Mouse (Mus musculus): ENCODE results near the gene Cyb561d1. TPM values are rescaled to one million over a fixed set of nuclear protein-coding genes. Genes with fewer than 3 reads are reported as not detected.
"Not testable (repeated sequence)": the region's sequence is repeated elsewhere in the genome, so short reads cannot be mapped to it uniquely, and the experiment has no call there.

The Cyb561d1 gene
- 2.7 and 3.8 TPM in 2 replicates for polyA plus RNA-seq (2015; fragmentation: Nextera tagmentation; extraction: Ambion mirVana)

- Histone ChIP-seq H3K36me3 (peaks cover 28% of the 10 kb centered on the region), H3K9ac (peak within 1 kb of the TSS; percentile 62), H3K4me2 (peak within 1 kb of the TSS; percentile 64), H3K4me1 (replicated peaks) (peaks cover 28% of the 10 kb centered on the region), H3K9me3 (replicated peaks) (no peaks in the 10 kb centered on the region), H3K27me3 (no peaks in the 10 kb centered on the region), H3K4me3 (peak within 1 kb of the TSS; percentile 70), H3K27ac (peak within 1 kb of the TSS; percentile 87)
- WGBS: 2% methylated on average over 44 of the region's 44 CpGs
- peak; percentile 90 for ATAC-seq (replicated peaks; ENCODE audit: insufficient number of reproducible peaks, insufficient read depth, low FRiP score, low read depth)
Measured at GRCm38 (mm10) chr3:108200329-108201323, at the start of gene Cyb561d1. Gene Cyb561d1, minus strand, starts transcription at chr3:108201212.

DNA sequence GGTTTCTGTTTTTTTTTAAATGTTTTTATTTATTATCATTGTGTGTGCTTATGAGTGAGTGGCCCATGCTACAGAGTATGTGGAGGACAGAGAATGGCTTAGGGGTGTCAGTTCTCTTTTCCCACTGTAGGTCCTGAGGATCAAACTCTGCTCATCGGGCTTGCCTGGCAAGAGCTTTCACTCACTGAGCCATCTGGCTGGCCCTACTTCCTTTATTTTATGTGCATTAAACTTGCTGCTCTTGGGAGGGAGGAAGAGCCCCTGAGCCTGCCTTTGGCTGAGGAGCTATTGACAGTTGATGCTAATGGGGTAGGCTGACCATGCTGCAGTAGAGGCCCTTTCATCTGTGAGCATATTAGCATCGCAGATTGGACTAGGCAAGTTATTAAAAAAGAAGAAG is 45.8 kb upstream of the Cyb561d1 start:
- no peaks in the 10 kb centered on the region for H3K36me3 ChIP-seq
- no peak overlapping the region for H3K27ac ChIP-seq
- H3K9ac ChIP-seq: no peak overlapping the region
- no peaks in the 10 kb centered on the region for H3K9me3 ChIP-seq (replicated peaks)
- H3K4me3 ChIP-seq: no peak overlapping the region
- no peak for ATAC-seq (replicated peaks; ENCODE audit: insufficient number of reproducible peaks, insufficient read depth, low FRiP score, low read depth)
- no peak overlapping the region for H3K4me2 ChIP-seq
- no peaks in the 10 kb centered on the region for H3K27me3 ChIP-seq
- no peaks in the 10 kb centered on the region for H3K4me1 ChIP-seq (replicated peaks)
- WGBS: 78% methylated on average over 2 of the region's 2 CpGs

- H3K36me3 ChIP-seq: no peaks in the 10 kb centered on the region
- WGBS: 84% methylated on average over 3 of the region's 3 CpGs
- H3K9me3 ChIP-seq (replicated peaks): no peaks in the 10 kb centered on the region
- H3K27me3 ChIP-seq: no peaks in the 10 kb centered on the region
- H3K9ac ChIP-seq: no peak overlapping the region
- no peak overlapping the region for H3K4me2 ChIP-seq
- no peak overlapping the region for H3K27ac ChIP-seq
- no peak overlapping the region for H3K4me3 ChIP-seq
- ATAC-seq (replicated peaks; ENCODE audit: insufficient number of reproducible peaks, insufficient read depth, low FRiP score, low read depth): no peak
- no peaks in the 10 kb centered on the region for H3K4me1 ChIP-seq (replicated peaks)
Measured at GRCm38 (mm10) chr3:108241243-108241839, 40.3 kb upstream of the Cyb561d1 start.

- H3K27me3 ChIP-seq; ATAC-seq (replicated peaks; ENCODE audit: insufficient number of reproducible peaks, insufficient read depth, low FRiP score, low read depth); H3K4me2 ChIP-seq; H3K9ac ChIP-seq; H3K27ac ChIP-seq; H3K4me3 ChIP-seq; H3K9me3 ChIP-seq (replicated peaks); H3K4me1 ChIP-seq (replicated peaks); H3K36me3 ChIP-seq: not testable (repeated sequence)
- 83% methylated on average over 4 of the region's 4 CpGs for WGBS
Measured at GRCm38 (mm10) chr3:108237474-108238102, 36.6 kb upstream of the Cyb561d1 start.

DNA sequence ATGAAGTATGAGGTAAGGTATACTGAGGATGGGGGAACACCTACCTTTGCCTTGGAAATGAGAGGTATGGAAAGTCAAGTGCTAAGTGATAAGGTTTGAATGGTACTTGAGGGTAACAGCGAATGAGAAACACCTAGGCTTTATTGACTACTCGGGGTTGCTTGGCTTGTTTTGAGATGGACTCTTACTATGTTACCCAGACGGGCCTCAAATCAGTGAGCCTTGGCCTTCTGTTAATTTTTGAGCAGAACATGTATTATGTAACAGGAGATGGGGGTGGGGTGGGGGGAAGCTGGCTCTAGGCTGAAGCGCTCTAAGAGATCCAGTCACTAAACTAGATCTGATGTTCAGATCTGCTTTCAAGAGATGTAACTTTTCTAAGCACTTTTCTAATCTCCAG is 30.6 kb upstream of the Cyb561d1 start:
- ATAC-seq (replicated peaks; ENCODE audit: insufficient number of reproducible peaks, insufficient read depth, low FRiP score, low read depth): no peak
- no peak overlapping the region for H3K9ac ChIP-seq
- no peaks in the 10 kb centered on the region for H3K9me3 ChIP-seq (replicated peaks)
- H3K4me2 ChIP-seq: no peak overlapping the region
- no peak overlapping the region for H3K27ac ChIP-seq
- no peak overlapping the region for H3K4me3 ChIP-seq
- WGBS: 74% methylated on average over 4 of the region's 4 CpGs
- H3K36me3 ChIP-seq: no peaks in the 10 kb centered on the region
- H3K4me1 ChIP-seq (replicated peaks): peaks cover 9% of the 10 kb centered on the region
- H3K27me3 ChIP-seq: peaks cover 16% of the 10 kb centered on the region

DNA sequence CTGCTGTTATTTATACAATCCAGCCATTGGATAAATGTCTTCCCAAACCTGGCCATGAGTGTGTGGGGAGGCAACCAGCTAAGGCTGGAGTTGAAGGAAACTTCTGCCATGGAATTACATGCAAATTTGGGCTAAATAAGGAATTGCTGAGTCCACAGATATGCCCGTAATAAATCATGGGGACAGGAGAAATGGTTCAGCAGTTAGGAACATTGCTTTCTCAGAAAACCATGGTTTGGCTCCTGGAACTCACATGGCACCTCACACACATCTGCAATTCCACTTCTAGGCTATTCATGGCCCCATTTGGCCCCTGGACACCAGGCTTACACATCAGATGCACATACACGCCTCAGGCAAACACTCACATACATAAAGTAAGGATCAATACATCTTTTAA is 26.5 kb upstream of the Cyb561d1 start:
- H3K36me3 ChIP-seq: no peaks in the 10 kb centered on the region
- peaks cover 49% of the 10 kb centered on the region for H3K27me3 ChIP-seq
- H3K4me3 ChIP-seq: no peak overlapping the region
- H3K4me1 ChIP-seq (replicated peaks): peaks cover 19% of the 10 kb centered on the region
- peak overlapping the region; percentile 90 for H3K4me2 ChIP-seq
- no peak overlapping the region for H3K9ac ChIP-seq
- 74% methylated on average over 2 of the region's 2 CpGs for WGBS
- ATAC-seq (replicated peaks; ENCODE audit: insufficient number of reproducible peaks, insufficient read depth, low FRiP score, low read depth): no peak
- no peak overlapping the region for H3K27ac ChIP-seq
- no peaks in the 10 kb centered on the region for H3K9me3 ChIP-seq (replicated peaks)

- Histone ChIP-seq H3K4me3 (peak within 1 kb of the TSS; percentile 54), H3K36me3 (no peaks in the 10 kb centered on the region), H3K27me3 (peaks cover 54% of the 10 kb centered on the region), H3K9me3 (replicated peaks) (no peaks in the 10 kb centered on the region), H3K4me1 (replicated peaks) (peaks cover 12% of the 10 kb centered on the region), H3K9ac (peak within 1 kb of the TSS; percentile 57), H3K27ac (no peak within 1 kb of the TSS), H3K4me2 (peak within 1 kb of the TSS; percentile 90)
- WGBS: 6% methylated on average over 44 of the region's 44 CpGs
- peak; percentile 47; the same call in 1 of the 2 replicates for ATAC-seq (replicated peaks; ENCODE audit: insufficient number of reproducible peaks, insufficient read depth, low FRiP score, low read depth)
Measured at GRCm38 (mm10) chr3:108226558-108227350, 25.7 kb upstream of the Cyb561d1 start, which contains the start of gene Sypl2. Gene Sypl2, minus strand, starts transcription at chr3:108226648.

- WGBS: 2% methylated on average over 66 of the region's 67 CpGs
- peak overlapping the region; percentile 57 for H3K9ac ChIP-seq
- ATAC-seq (replicated peaks; ENCODE audit: insufficient number of reproducible peaks, insufficient read depth, low FRiP score, low read depth): 0 out of 2 replicates have a peak, but pooled peaks have one; percentile 27
- no peak overlapping the region for H3K27ac ChIP-seq
- peaks cover 12% of the 10 kb centered on the region for H3K4me1 ChIP-seq (replicated peaks)
- peak overlapping the region; percentile 54 for H3K4me3 ChIP-seq
- peaks cover 61% of the 10 kb centered on the region for H3K27me3 ChIP-seq
- H3K9me3 ChIP-seq (replicated peaks): no peaks in the 10 kb centered on the region
- peak overlapping the region; percentile 90 for H3K4me2 ChIP-seq
- H3K36me3 ChIP-seq: no peaks in the 10 kb centered on the region
Measured at GRCm38 (mm10) chr3:108225711-108226557, 24.9 kb upstream of the Cyb561d1 start.

GRCm38 (mm10) chr3:108220661-108221060 is 19.6 kb upstream of the Cyb561d1 start:
- H3K27ac ChIP-seq: no peak overlapping the region
- no peaks in the 10 kb centered on the region for H3K9me3 ChIP-seq (replicated peaks)
- no peaks in the 10 kb centered on the region for H3K36me3 ChIP-seq
- no peak overlapping the region for H3K4me3 ChIP-seq
- WGBS: 60% methylated on average over 3 of the region's 3 CpGs
- H3K9ac ChIP-seq: no peak overlapping the region
- peaks cover 65% of the 10 kb centered on the region for H3K27me3 ChIP-seq
- H3K4me2 ChIP-seq: no peak overlapping the region
- ATAC-seq (replicated peaks; ENCODE audit: insufficient number of reproducible peaks, insufficient read depth, low FRiP score, low read depth): no peak
- H3K4me1 ChIP-seq (replicated peaks): peaks cover under 1% of the 10 kb centered on the region

GRCm38 (mm10) chr3:108214734-108215133 is 13.7 kb upstream of the Cyb561d1 start:
- H3K27ac ChIP-seq: no peak overlapping the region
- H3K4me3 ChIP-seq: no peak overlapping the region
- H3K27me3 ChIP-seq: peaks cover 29% of the 10 kb centered on the region
- H3K4me2 ChIP-seq: no peak overlapping the region
- H3K9ac ChIP-seq: no peak overlapping the region
- H3K9me3 ChIP-seq (replicated peaks): no peaks in the 10 kb centered on the region
- 12% methylated on average over 5 of the region's 5 CpGs for WGBS
- peaks cover 4% of the 10 kb centered on the region for H3K4me1 ChIP-seq (replicated peaks)
- no peaks in the 10 kb centered on the region for H3K36me3 ChIP-seq
- no peak for ATAC-seq (replicated peaks; ENCODE audit: insufficient number of reproducible peaks, insufficient read depth, low FRiP score, low read depth)
